Mouse (Mus musculus): ENCODE results near the gene Tnik. TPM values are rescaled to one million over a fixed set of nuclear protein-coding genes. Genes with fewer than 3 reads are reported as not detected.

Gene Tnik
- total RNA-seq, 2 experiments from 2014 or later: 14.5 to 26.2 TPM

DNA sequence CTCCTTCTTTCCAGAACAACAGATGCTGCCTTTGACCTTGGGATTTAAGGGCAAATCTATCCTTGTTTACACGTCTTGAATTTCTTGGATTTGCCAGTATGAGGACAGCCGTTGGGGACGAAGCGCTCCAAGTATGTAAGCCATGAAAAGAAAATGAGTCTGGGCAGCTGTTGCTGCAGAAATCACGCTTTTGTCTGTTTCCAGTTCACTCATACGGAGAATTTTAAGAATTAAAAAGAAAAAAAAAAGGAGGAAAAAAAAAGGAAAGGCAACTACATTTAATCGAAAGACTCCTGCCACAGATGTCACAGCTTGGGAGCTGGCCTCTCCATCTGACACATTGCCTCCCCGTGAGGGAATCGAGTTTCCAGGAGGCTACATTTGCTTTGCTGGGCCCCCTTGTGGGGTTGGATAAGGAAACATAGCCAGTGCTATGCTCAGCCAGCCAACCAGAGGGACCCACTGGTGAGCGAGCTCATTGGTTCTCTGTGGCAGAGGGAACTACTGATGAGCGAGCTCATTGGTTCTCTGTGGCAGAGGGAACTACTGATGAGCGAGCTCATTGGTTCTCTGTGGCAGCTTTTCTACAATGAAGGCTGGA is 145.9 kb downstream of the Tnik start:
- DNase-seq: peak; percentile 50

DNA sequence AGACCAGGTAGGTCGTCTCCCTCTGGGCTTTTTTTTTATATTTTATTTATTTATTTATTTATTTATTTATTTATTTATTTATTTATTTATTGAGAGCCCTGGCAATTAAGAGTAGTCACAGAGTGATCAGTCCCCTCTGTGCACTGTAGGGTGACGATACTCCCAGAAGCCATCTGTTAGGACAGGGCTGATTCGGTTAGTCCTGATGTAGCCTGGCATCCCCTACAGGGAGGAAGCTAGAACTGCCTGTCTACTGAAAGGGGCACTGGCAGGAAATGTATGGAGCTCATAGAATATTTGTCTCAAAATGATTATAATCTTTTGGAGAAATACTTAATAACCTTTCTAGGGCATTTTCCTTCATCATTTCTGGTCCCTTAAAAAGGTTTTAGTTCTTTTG is 147.3 kb downstream of the Tnik start:
- no peak for DNase-seq

DNA sequence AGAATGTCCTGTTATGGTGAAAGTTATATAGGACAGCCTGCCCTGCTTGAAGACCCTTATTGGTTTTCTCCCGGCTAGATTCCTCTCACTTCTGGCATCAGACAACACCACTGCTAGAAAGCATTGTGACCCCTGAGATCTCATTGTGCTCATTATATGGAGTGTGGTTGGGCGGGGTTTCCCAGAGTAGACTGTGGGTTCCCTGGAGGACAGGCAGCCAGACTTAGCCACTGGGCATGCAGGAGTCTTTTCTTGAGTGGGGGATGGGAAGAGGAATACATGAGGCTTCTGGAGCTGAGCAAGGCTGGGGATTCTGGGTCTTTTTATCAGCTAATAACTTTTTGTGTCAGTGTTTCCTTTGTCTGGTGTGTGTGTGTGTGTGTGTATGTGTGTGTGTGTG is 153.0 kb downstream of the Tnik start:
- DNase-seq: no peak

DNA sequence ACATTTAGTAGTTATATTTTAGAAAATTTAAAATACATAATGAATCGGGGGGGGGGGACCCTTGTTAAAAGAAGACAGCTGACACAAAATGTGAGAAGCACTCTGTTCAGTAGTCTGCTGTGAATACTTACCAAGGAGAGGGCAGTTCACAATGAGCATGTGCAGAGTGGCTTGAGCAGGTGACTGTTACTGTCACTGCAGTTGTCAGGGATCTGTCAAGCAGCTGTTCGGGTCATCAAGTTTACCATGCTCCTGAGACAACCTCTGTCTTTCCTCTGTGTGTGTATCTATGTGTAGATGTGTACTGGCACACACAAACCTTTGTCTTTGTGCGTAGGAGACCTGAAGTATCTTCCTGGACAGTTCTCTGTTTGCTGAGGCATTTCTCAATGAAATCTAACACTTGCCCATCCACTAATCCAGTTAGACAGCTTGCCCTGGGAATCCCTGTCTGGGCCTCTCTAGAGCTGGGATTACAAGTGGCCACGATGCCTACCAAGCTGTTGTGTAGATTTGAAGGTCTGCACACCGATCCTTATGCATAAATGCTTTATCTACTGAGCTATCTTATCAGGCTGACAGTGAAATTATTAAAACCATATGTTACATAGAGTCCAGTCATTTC is 154.2 kb downstream of the Tnik start:
- DNase-seq: no peak

DNA sequence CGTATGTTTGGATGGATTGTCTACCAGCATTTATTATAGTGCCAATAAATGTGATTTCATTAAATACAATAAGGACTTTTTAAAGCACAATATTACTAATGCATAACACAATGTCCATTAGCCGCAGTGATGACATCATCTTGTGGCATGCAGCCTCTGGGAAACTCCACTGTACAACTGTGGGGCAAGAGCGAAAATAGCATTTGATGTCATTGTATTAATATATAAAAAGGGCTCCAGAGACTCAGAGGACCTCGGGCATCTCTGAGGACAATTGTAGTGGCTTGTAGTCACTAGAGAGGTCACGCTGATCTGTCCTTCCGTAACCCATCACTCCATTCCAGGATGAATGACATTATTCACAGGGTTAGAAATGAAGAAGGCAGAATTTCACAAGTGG is 157.2 kb downstream of the Tnik start:
- DNase-seq: no peak

DNA sequence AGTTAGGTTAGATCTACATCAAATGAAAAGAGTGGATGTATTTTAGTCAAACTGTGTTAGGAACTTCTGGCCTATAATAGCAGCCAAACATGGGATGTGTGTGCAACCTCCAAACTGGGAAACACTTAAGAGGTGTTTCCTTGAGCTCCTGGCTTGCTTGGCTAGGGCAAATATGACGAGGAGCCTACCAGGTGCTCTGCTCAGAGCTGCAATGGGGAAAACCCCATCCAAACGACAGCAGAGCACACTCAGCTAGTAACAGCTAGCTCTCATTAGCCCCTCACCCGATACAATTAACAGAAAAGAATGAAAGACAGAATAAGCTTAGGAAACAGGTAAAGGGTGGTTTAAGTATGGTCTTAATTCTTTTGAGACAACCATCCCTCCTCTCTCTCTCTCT is 157.7 kb downstream of the Tnik start:
- no peak for DNase-seq

DNA sequence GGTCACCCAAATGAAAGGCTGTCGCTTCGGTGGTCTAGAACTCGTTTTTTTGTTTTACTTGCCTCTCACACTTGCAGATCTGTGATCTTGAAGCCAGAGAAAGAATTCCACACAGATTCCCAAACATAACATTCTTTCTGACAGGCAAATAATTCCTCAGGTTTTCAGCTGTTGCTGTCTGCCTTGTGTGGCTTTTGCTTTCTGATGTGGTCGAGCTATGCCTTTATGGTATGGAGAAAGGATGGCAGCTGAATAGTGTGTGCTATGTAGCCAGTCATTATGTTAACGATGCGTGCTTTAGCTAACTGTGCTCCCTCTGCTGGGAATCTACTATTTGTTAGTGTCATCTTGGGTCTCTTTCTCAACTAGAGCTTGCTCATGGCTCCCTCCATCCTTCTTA is 158.8 kb downstream of the Tnik start:
- DNase-seq: no peak

DNA sequence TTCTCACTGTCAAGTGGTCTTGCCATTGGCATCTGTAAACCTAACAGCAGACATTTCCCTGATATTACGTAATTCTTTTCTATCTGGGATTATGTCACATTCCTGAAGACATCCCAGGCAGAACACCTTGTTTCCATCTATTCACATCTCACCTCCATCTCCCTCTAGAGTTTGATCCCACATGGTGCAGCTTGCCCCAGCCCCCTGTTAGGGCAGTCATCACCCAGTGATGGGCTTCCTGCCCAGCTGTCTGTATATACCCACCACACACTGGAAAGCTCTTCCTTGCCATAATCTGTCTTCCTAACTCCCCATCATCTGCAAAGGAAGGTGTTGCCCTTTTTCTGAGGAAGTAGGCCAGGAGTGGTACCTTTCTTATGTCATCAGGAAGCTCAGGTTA is 159.2 kb downstream of the Tnik start:
- DNase-seq: no peak

DNA sequence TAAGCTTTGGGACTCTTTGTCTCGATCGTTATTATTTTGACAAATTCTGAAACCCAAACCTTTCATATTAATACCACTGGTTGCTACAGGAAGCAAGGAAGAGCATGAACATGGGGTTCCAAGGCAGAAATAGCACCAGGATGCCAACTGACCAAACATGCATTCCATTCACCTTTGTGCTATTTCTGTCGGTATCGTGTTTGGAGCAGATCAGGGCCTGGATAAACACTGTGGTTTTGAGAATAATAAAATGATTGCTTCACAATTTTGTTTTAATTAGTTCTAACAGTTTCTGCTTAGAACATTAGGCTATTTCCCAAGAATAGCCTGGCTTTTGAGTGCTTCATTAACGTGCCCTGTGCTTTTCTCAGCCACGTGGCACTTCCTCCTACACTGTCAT is 162.9 kb downstream of the Tnik start:
- no peak for DNase-seq

DNA sequence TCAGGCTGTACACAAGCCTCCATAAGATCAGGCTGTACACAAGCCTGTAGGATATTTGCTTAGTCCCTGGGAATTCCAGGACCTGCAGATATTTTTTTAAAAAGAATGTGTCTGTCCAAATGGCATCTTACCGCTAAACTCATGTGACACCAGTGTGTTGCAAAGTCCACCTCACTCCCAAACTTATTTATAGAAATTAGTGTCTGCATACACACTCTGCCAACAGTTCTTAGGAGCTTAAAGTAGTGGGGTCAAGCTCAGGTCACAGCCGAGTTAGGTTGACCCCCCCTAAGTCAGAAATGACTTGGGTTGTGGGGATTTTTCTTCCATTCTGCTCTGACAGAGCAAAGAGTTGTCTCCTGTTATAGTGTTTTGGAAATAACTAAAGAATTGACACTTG is 168.4 kb downstream of the Tnik start:
- DNase-seq: no peak

DNA sequence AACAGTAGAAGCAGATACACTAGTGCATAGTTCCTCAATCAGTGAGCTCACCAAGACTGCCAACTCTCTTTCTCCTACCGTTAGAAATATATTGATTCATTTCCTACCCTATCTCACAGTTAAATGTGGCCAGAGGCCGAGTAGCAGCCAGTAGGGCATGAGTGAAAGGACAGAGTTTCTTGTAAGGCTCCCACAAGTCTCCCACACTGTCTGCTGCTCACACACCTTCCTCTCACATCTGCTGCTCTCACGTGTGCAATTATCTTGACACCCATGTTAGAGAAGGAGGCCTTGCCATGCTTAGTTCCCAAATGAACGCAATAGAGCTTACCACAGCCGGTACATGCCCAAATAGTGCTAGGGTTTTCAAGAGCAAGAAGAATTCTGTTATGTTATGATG is 169.3 kb downstream of the Tnik start:
- DNase-seq: no peak

DNA sequence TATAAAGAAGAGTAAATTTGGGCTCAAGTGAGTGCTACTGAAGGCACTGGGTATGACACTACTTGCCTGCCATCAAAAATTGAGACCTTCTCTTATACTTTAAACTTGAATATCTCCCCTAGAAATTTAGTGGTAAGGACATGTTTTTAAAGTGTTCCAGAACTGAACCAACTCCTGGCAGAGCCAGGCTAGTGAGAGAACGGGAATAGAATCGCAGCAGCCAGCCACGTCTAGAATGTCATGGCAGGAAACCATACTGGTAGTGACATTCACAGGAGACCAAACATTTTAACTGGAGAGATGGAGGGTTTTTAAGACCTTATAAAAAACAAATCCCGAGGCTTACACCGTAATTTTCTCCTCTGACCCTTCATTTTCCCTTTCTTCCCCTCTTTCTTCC is 172.5 kb downstream of the Tnik start:
- no peak for DNase-seq

DNA sequence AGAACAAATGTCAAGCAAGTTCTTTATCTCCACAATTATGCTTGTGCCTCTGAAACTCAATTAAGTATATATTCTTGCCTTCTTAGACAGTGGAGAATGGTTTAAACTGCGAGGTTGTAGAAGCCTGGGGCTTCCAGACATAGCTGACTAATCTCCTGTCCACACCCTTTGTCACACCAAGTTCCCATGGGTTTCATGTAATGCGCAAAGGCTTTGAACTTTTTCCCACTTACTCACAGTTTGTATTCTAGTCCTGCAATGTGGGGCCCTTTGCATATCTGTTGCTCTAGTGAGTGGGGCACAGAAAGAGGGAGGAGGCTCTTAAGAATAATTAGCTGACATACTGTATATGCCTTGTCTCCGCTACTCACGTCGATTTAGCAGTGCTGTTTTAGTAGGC is 174.4 kb downstream of the Tnik start:
- no peak for DNase-seq

DNA sequence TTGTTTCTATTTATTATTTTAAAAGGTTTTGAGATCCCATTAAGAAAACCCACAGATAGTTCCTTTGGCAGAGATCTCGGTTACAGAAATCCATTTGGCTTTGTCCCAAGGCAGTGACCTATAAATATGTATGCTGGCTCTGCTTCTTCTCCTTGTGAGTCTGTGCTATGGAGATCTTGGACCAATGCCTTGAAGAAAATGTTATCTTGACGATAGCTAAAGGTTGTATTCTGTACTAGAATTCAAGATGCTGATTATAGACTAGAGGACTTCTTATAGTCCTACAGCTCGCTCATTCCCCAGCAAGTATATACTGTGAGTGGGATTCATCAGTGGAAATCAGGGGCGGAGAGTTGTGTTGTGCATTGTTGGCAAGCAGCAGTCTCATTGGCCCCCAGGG is 178.5 kb downstream of the Tnik start:
- peak; percentile 11 for DNase-seq

DNA sequence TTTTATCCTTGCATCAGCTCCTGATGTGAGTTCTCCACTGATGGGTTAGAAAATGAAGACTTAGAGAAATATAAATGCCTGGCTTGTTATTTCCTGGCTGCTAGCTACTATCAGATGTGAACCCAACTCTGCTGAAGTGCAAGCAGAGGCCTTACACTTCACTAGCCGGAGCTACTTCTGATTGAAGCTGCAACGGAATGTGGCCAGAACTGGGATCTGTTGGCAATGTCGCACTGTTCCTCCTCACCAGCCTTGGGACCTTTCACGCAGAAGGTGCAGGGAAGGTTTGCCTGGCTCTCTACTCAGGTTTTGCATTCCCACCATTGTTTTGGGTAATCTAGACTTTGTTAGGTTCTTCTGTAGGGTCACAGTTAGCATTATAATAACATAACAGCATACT is 179.1 kb downstream of the Tnik start:
- no peak for DNase-seq

DNA sequence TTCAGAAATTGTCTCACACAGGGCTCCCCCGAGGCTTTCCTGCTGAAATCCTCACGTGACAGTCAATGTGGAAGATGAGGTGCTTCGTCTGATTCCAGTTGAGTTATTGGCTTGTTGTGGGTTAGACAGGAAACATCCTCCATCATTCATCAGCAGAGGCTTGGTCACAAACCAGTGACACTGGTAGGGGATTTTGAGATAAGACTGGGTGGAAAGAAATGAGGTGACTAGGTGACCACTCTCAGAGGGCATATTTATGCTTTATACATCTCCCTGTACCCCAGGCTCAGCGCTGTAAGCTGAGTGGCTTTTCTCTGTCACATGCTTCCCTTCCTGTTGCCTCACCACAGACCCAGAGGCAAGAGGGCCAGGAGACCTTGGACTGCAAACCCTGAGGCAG is 184.9 kb downstream of the Tnik start:
- DNase-seq: no peak

DNA sequence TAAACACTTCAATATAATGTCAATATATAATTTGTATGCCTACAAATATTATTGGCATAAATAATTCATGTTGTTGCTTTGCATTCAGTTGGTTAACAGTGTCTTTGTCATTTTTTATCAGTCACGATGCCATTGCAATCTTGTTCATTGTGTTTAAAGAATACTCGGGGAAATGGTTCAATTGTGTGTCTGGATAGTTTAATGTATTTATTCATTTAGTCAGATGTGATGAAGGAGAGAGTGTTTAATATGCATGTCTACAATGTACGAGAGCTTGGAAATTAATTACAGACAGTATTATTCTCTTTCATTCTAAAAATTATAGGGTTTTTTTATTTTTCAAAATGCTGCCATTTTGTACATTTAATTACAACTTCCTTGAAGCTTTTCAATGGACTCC is 190.4 kb downstream of the Tnik start:
- DNase-seq: no peak

DNA sequence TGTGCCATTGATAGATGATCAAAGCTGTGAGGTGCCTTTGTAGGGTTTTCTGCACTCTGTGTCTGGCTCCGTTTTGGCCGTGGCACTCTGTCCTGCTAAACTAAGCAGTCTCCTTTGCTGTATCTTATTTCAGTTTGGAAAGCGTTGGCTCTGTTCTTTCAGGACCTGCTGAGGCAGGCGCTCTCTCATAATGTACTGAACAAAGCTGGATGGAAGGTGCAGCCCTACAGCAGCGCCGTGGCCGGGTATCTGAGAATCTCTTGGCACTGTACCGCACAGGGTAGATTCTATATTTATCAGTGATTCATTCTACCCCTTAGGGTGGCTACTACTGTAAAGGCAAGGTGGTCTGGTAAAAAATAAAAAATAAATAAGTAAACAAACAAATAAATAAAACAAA is 193.8 kb downstream of the Tnik start:
- DNase-seq: no peak

DNA sequence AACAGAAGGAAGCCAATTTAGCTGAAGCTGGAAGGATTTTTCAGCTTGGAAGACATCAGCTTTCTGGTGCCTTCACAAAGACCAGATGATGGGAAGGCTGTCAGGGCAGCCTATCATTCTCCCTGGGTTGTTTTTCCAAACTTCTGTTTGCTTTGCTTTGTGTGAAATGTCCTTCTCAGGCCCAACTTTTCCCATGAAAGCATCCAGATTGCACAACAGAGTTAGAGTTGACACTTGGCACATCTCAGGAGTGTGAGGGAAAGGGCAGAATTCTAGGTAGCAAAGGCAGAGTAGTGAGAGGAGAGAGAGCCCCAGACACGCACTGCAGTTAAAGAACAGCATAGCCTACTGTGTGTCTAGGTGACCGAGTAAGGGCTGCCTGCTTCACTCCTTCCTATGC is 194.5 kb downstream of the Tnik start:
- no peak for DNase-seq

DNA sequence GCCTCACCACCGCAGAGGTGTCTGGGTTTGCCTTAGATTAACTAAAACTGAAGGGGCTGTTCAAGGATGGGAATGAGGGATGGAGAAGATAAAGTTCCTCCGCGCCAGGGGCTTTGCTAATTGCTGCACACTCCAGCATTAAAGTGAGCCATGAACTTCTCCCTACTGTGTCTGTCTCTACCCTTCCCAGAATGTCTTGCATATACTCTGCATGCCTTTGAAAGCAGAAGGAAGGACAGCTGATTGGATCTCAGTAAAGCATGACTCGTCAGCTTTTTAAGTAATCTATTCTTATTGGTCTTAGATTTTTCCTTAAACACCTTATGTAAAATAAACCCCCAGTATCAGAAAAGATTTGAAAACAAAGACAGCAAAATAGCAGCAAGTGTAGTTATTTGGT is 203.7 kb downstream of the Tnik start:
- no peak for DNase-seq

DNA sequence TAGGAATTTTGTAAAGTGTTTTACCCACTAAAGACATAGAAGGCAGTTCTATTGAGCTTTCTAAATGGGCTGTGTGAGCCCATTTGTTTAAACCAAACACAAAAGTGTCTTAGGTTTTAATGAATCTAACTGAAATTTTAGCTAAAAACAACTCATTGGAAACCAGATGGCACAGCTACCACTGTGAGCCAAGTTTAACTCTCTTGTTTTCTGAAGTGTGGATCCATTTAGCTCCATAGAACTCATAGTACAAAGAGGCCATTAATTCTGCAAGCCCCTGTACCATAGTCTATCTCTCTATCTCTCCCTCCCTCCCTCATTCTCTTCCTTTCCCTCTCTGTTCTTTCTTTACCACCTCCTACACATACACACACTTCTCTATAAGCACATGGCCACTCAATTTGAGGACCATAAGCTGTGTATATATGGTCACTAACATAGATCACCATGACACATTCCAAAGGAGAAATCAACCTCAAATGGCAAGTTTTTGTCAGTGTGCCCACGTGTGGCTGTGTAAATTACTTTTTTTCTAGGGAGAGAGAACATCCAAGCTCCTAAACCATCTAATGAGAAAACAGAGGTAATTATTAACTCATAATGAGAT is 204.2 kb downstream of the Tnik start:
- no peak for DNase-seq

DNA sequence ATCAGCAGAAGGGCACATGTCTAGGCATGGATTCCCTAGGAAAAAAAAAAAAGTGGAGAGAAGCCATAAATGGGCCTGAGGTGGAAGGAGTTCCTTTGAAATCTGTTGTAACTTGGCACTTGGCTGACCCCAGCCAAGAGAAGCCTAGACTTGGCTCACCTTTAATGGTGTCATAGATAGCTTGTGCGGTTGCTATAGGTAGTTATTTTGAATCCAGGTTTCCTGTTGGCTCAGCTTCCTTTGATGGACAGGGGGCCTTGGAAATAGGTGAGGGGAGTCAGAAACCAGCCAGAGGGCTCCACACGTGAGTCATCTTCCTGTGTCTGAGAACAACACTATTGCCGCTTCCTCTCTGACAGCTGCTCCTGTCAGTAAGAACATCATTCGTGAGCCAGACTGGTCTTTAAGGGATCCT is 204.9 kb downstream of the Tnik start:
- peak; percentile 6 for DNase-seq

DNA sequence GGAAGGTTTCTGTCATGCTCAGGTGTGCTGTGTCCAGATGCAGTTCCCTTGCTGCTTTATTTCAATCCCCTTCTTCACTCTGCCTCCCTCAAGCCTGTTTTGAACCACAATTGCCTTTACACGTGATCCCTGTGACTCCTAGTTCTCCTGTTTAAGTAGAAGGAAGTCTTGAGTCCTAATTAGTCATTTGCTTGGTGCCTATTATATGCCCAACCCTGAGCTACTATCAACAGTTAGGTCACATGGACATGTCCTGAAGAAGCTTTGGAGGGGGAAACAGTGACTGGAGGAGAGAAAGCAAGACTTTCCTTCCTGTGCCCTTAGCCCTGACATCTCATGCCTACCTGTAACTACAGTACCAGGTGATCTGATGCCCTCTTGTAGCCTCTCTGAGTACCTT is 210.4 kb downstream of the Tnik start:
- no peak for DNase-seq

DNA sequence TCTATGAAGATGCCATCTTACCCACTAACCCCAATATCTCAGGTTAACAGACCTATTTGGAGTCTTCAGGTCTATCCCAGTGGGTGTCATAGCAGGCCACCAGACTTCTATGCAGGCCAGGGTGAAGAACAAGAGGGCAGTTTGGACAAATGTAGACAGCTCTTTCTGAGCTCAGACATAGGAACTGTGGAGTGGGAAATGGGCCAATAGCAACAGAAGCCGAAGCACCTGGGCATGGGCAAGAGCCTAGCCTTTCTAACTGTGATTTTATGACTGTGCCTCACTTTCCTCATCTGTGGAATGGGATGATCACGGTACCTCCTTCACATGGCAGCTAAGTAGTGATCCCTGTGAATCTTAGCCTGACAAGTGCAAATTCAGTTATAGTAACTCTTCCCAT is 214.4 kb downstream of the Tnik start:
- DNase-seq: no peak
